Comparison of ENCODE assay signal across 7 mouse cellular contexts in the genomic region with DNA sequence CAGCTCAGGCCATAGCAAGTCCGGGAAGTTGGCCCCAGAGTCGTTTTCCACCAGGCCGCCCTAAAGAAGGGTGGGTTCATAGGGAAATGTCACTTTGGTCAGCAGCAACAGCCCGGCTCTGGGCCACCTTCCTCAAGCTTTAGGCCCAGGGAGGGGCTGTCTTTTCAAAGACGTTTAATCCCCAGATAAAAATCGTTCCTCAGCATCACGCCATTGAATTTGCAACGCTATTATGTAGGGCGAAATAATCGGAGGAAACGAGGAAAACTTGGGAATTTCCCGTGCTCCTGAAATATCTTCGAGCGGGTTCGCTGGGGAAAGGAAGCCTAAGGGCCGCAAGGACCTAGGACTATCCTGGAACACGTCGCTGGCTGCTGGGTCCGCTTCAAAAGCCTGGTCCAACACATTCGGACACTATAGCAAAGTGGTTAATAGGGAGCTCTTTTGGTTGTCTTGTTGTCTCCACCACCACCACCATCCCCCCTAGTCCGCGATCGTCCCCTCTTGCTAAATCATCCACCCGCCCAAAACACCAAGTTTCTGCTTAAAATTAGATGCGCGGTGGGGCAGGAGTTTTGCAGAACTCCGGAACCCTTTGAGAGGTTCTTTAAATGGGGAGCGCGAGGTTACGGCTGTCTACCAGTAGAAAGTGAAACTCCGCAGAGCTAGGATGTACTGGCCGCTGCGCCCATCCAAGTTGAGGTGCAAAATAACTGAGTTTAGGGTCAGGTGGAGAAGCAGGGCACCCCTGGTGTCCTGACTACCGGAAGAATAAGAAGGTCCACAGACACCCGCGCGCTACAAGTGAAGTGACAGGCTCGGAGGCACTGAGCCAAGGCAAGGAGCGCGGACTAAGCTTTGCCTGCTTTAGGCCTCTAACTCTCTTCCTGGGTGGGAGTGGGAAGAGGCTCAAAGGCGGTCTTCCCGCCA. TPM values are rescaled to one million over a fixed set of nuclear protein-coding genes. Genes with fewer than 3 reads are reported as not detected.
DNase-seq lines count a peak whose midpoint lies in the region; ATAC-seq and TF ChIP-seq lines count a peak whose summit lies in the region.

No protein-coding gene starts in this region.

- H3ac ChIP-seq in C2C12 (ENCODE audit: control insufficient read depth, insufficient read length, low read depth) = peak overlapping the region; percentile 42

- H3K4me1 ChIP-seq in ES-E14 (ENCODE audit: control insufficient read depth in 2 of 2, insufficient read depth in 2 of 2, low read length in 2 of 2, poor library complexity in 1 of 2) = peaks cover 0 to 5% of the 10 kb centered on the region in 2 experiments; a peak in 2 of 4 replicates
- peaks cover 21% of the 10 kb centered on the region for H3K4me1 ChIP-seq in intestine, embryonic 15.5 days (replicated peaks)
- H3K4me1 ChIP-seq in midbrain, embryonic 15.5 days = peaks cover 41% of the 10 kb centered on the region

- in situ Hi-C loops in ES-E14 (cut with MboI; ENCODE audit: low sequenced_read_pairs in 2 of 2, unreplicated experiment in 2 of 2) = loop anchor here in 1 of 2 experiments (10.0 kb wide), 1 partner anchor 578 kb away; a partner anchor contains a TSS

- TF ChIP-seq CTCF in C2C12 (IDR thresholded peaks at IDR 0.05; ENCODE audit: control insufficient read depth, insufficient read depth, insufficient read length) = no peak

- H3K36me3 ChIP-seq in C2C12 (ENCODE audit: control insufficient read depth, insufficient read depth) = peaks cover 6% of the 10 kb centered on the region
- no peaks in the 10 kb centered on the region for H3K36me3 ChIP-seq in ES-E14 (ENCODE audit: control insufficient read depth, insufficient read depth, low read length, poor library complexity, severe bottlenecking)
- no peaks in the 10 kb centered on the region for H3K36me3 ChIP-seq in intestine, embryonic 15.5 days
- no peaks in the 10 kb centered on the region for H3K36me3 ChIP-seq in midbrain, embryonic 15.5 days (replicated peaks)

- peak overlapping the region; percentile 50 for H3K4me3 ChIP-seq in C2C12 (ENCODE audit: insufficient read depth, poor library complexity, severe bottlenecking)
- H3K4me3 ChIP-seq in ES-E14 (ENCODE audit: insufficient read depth in 1 of 2, low read depth in 1 of 2, low read length in 2 of 2, poor library complexity in 1 of 2, severe bottlenecking in 1 of 2) = peak overlapping the region; percentile 61 to 67; a peak in 3 of 4 replicates
- H3K4me3 ChIP-seq in intestine, embryonic 15.5 days (replicated peaks) = peak overlapping the region; percentile 40
- peak overlapping the region; percentile 36 for H3K4me3 ChIP-seq in midbrain, embryonic 15.5 days

- no peaks in the 10 kb centered on the region for H3K9me3 ChIP-seq in ES-E14 (ENCODE audit: control insufficient read depth, insufficient read depth, low read depth, low read length)
- no peaks in the 10 kb centered on the region for H3K9me3 ChIP-seq in intestine, embryonic 15.5 days
- no peaks in the 10 kb centered on the region for H3K9me3 ChIP-seq in midbrain, embryonic 15.5 days

- peak overlapping the region; percentile 75 for H3K4me2 ChIP-seq in intestine, embryonic 15.5 days (replicated peaks)
- peak overlapping the region; percentile 64 for H3K4me2 ChIP-seq in midbrain, embryonic 15.5 days

- peaks cover 8% of the 10 kb centered on the region for H3K79me2 ChIP-seq in C2C12 (ENCODE audit: control insufficient read depth, insufficient read depth)

- no peak overlapping the region for H3K27ac ChIP-seq in ES-E14 (ENCODE audit: insufficient read depth, low read depth, low read length, poor library complexity, severe bottlenecking)
- H3K27ac ChIP-seq in intestine, embryonic 15.5 days = no peak overlapping the region
- H3K27ac ChIP-seq in midbrain, embryonic 15.5 days = no peak overlapping the region

- DNase-seq in ES-E14 (ENCODE audit: low read depth, low spot score) = no peak
- DNase-seq in frontal cortex, adult 2 months (ENCODE audit: extremely low spot score in 1 of 2, low spot score in 1 of 2) = no peak
- DNase-seq in urinary bladder, postnatal 14 days (ENCODE audit: low spot score) = no peak

- peak; percentile 43 for ATAC-seq in granulocyte monocyte progenitor cell, adult 5-6 weeks (replicated peaks; ENCODE audit: poor library complexity, severe bottlenecking)
- ATAC-seq in intestine, embryonic 15.5 days = no peak; the same call in 1 of the 2 replicates
- ATAC-seq in midbrain, embryonic 15.5 days (replicated peaks) = no peak

- WGBS in intestine, embryonic 15.5 days = under 1% methylated on average over 42 of the region's 42 CpGs
- WGBS in midbrain, embryonic 15.5 days = under 1% methylated on average over 42 of the region's 42 CpGs

- H3K27me3 ChIP-seq in C2C12 (ENCODE audit: control insufficient read depth, insufficient read depth, insufficient read length) = no peaks in the 10 kb centered on the region
- H3K27me3 ChIP-seq in intestine, embryonic 15.5 days (replicated peaks) = peaks cover 95% of the 10 kb centered on the region
- H3K27me3 ChIP-seq in midbrain, embryonic 15.5 days (replicated peaks) = peaks cover 75% of the 10 kb centered on the region

- H3K79me3 ChIP-seq in C2C12 (ENCODE audit: low read depth) = no peaks in the 10 kb centered on the region

- peak overlapping the region; percentile 11; the same call in 1 of the 2 replicates for H3K9ac ChIP-seq in ES-E14 (ENCODE audit: insufficient read depth, low read depth, low read length, poor library complexity, severe bottlenecking)
- peak overlapping the region; percentile 18; the same call in 1 of the 2 replicates for H3K9ac ChIP-seq in intestine, embryonic 15.5 days
- no peak overlapping the region for H3K9ac ChIP-seq in midbrain, embryonic 15.5 days

TF ChIP-seq in C2C12, 6 proteins besides CTCF, POLR2A, EP300 and RAD21:
- no peak for TF ChIP-seq MAX (IDR thresholded peaks at IDR 0.05)
- TF ChIP-seq USF1 (IDR thresholded peaks at IDR 0.05; ENCODE audit: low read depth) = no peak
- TF ChIP-seq MYOD1 (IDR thresholded peaks at IDR 0.05; ENCODE audit: control insufficient read depth, insufficient read length, low read depth) = no peak
- TF ChIP-seq FOSL1 (IDR thresholded peaks at IDR 0.05; ENCODE audit: insufficient read depth, low read length, poor library complexity, severe bottlenecking) = no peak
- no peak for TF ChIP-seq MYOG (IDR thresholded peaks at IDR 0.05; ENCODE audit: control insufficient read depth, extremely low read depth, insufficient read length)
- no peak for TF ChIP-seq CEBPB (IDR thresholded peaks at IDR 0.05; ENCODE audit: low read depth)

TF ChIP-seq in ES-E14, 5 proteins besides CTCF, POLR2A, EP300 and RAD21:
- no peak for TF ChIP-seq ZNF384 (IDR thresholded peaks at IDR 0.05; ENCODE audit: low read depth, low read length)
- TF ChIP-seq ZC3H11A (IDR thresholded peaks at IDR 0.05; ENCODE audit: borderline replicate concordance, low read depth, low read length) = no peak
- TF ChIP-seq HCFC1 (IDR thresholded peaks at IDR 0.05; ENCODE audit: borderline replicate concordance, insufficient read depth, low read length) = no peak
- no peak for TF ChIP-seq CHD2 (IDR thresholded peaks at IDR 0.05; ENCODE audit: low read depth, low read length)
- TF ChIP-seq MAFK (IDR thresholded peaks at IDR 0.05; ENCODE audit: insufficient read depth, low read depth, low read length) = no peak

RNA-seq across cellular contexts. Expression of a gene that starts 1.3 kb away (rescaled TPM):
- polyA plus RNA-seq in C2C12 (2012; fragmentation: generic; extraction: Trizol) = 7.0 TPM
- 0.48 and 2.1 TPM in 2 replicates for total RNA-seq in ES-E14 (2012; rRNA removed)
- not detected in 2 replicates for total RNA-seq in granulocyte monocyte progenitor cell, adult 5-6 weeks (2014; fragmentation: Nextera tagmentation)
- not detected in 2 replicates for total RNA-seq in granulocyte monocyte progenitor cell, adult 5-6 weeks (2017)
- polyA plus RNA-seq in intestine, embryonic 15.5 days (2015; fragmentation: Nextera tagmentation; extraction: Ambion mirVana) = 3.2 and 3.8 TPM in 2 replicates
- 15.5 and 17.2 TPM in 2 replicates for polyA plus RNA-seq in midbrain, embryonic 15.5 days (2015; fragmentation: Nextera tagmentation; extraction: Ambion mirVana)
- polyA plus RNA-seq in frontal cortex, adult 2 months (2012; rRNA removed) = 2.7 and 3.9 TPM in 2 replicates
